Mouse (Mus musculus): ENCODE measurements at regions not wholly inside any gene's neighbourhood (a gene's known extent, or its start where the extent isn't known, plus 50 kb on each side); places are given as distances from the start of the nearest gene placed in this dataset.

DNA sequence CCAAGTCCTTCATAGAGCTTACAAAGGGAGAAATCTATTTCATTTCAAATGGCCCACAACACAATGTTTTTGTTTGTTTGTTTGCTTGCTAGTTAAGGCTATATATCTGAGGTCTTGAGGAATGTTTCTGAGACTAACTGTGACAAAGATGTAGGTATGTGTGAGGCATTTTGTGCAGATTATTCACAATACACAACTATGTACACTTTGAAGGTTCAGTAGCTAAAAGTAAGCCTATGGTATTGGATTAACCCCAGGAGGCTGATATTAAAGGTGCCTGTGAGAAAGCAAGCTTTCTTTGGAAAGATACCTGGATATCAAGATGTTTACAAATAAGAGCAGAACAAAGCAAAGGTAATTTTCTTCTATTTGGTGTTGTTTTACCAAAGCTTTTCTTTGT lies 179.8 kb downstream of the Ifng start:
- no peaks in the 10 kb centered on the region for H3K9me3 ChIP-seq (replicated peaks; ENCODE audit: control insufficient read depth, low read length)
- H3K36me3 ChIP-seq (replicated peaks; ENCODE audit: control insufficient read depth, insufficient read depth, low read depth, low read length), result no peaks in the 10 kb centered on the region
- H3K4me1 ChIP-seq (ENCODE audit: control insufficient read depth, insufficient read depth, low read length), result no peaks in the 10 kb centered on the region
- no peak overlapping the region for H3K4me3 ChIP-seq (ENCODE audit: low read depth, low read length)
- H3K27me3 ChIP-seq (ENCODE audit: control insufficient read depth, insufficient read depth, low read length), result no peaks in the 10 kb centered on the region
- DNase-seq (ENCODE audit: low spot score) (no peak), ATAC-seq (replicated peaks; ENCODE audit: insufficient number of reproducible peaks, low FRiP score, low TSS enrichment, low read depth) (no peak)
- no peak overlapping the region for H3K4me2 ChIP-seq (ENCODE audit: low read depth, low read length)
- H3K27ac ChIP-seq (replicated peaks; ENCODE audit: low read depth, low read length), result no peak overlapping the region
- no peak overlapping the region for H3K9ac ChIP-seq (replicated peaks; ENCODE audit: low read length)

- Histone ChIP-seq H3K27ac (replicated peaks; ENCODE audit: low read depth, low read length) (no peak overlapping the region), H3K4me3 (ENCODE audit: low read depth, low read length) (no peak overlapping the region), H3K9ac (replicated peaks; ENCODE audit: low read length) (no peak overlapping the region), H3K27me3 (ENCODE audit: control insufficient read depth, insufficient read depth, low read length) (no peaks in the 10 kb centered on the region), H3K4me1 (ENCODE audit: control insufficient read depth, insufficient read depth, low read length) (no peaks in the 10 kb centered on the region), H3K9me3 (replicated peaks; ENCODE audit: control insufficient read depth, low read length) (no peaks in the 10 kb centered on the region), H3K36me3 (replicated peaks; ENCODE audit: control insufficient read depth, insufficient read depth, low read depth, low read length) (no peaks in the 10 kb centered on the region), H3K4me2 (ENCODE audit: low read depth, low read length) (no peak overlapping the region)
- no peak for DNase-seq (ENCODE audit: low spot score)
- ATAC-seq (replicated peaks; ENCODE audit: insufficient number of reproducible peaks, low FRiP score, low TSS enrichment, low read depth), result no peak
- 83% methylated on average over 4 of the region's 4 CpGs for WGBS
Measured at GRCm38 (mm10) chr10:118621546-118621945, 180.7 kb downstream of the Ifng start.

- Histone ChIP-seq H3K27ac (replicated peaks; ENCODE audit: low read depth, low read length) (no peak overlapping the region), H3K4me3 (ENCODE audit: low read depth, low read length) (no peak overlapping the region), H3K36me3 (replicated peaks; ENCODE audit: control insufficient read depth, insufficient read depth, low read depth, low read length) (no peaks in the 10 kb centered on the region), H3K27me3 (ENCODE audit: control insufficient read depth, insufficient read depth, low read length) (no peaks in the 10 kb centered on the region), H3K9me3 (replicated peaks; ENCODE audit: control insufficient read depth, low read length) (no peaks in the 10 kb centered on the region), H3K9ac (replicated peaks; ENCODE audit: low read length) (no peak overlapping the region), H3K4me2 (ENCODE audit: low read depth, low read length) (no peak overlapping the region), H3K4me1 (ENCODE audit: control insufficient read depth, insufficient read depth, low read length) (no peaks in the 10 kb centered on the region)
- no peak for DNase-seq (ENCODE audit: low spot score)
- no peak for ATAC-seq (replicated peaks; ENCODE audit: insufficient number of reproducible peaks, low FRiP score, low TSS enrichment, low read depth)
- WGBS, result 78% methylated on average over 6 of the region's 6 CpGs
Measured at GRCm38 (mm10) chr10:118622131-118622530, 181.3 kb downstream of the Ifng start.

DNA sequence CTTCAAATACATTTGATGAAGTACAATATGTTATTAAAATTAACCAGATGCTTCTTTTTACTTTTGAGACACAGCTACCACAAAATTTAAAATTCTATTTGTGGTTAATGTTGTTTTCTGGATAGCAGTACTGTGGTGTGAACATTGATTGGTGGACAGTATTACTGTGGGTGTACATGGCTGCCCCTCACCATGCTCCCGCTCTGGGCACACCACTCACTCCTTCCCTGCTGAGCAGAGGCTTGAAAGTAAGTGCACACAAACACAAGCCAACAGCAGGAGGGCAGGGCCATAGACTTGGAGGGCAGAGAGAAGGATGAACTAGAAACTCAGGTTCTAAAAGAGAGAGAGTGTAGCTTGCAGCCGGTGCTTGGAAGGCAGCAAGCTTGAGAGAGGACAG lies 182.1 kb downstream of the Ifng start:
- Histone ChIP-seq H3K9ac (replicated peaks; ENCODE audit: low read length) (no peak overlapping the region), H3K4me3 (ENCODE audit: low read depth, low read length) (no peak overlapping the region), H3K4me1 (ENCODE audit: control insufficient read depth, insufficient read depth, low read length) (no peaks in the 10 kb centered on the region), H3K36me3 (replicated peaks; ENCODE audit: control insufficient read depth, insufficient read depth, low read depth, low read length) (no peaks in the 10 kb centered on the region), H3K27me3 (ENCODE audit: control insufficient read depth, insufficient read depth, low read length) (no peaks in the 10 kb centered on the region), H3K4me2 (ENCODE audit: low read depth, low read length) (no peak overlapping the region), H3K9me3 (replicated peaks; ENCODE audit: control insufficient read depth, low read length) (no peaks in the 10 kb centered on the region), H3K27ac (replicated peaks; ENCODE audit: low read depth, low read length) (no peak overlapping the region)
- WGBS, result 83% methylated on average over 2 of the region's 2 CpGs
- ATAC-seq (replicated peaks; ENCODE audit: insufficient number of reproducible peaks, low FRiP score, low TSS enrichment, low read depth) (no peak), DNase-seq (ENCODE audit: low spot score) (no peak)

DNA sequence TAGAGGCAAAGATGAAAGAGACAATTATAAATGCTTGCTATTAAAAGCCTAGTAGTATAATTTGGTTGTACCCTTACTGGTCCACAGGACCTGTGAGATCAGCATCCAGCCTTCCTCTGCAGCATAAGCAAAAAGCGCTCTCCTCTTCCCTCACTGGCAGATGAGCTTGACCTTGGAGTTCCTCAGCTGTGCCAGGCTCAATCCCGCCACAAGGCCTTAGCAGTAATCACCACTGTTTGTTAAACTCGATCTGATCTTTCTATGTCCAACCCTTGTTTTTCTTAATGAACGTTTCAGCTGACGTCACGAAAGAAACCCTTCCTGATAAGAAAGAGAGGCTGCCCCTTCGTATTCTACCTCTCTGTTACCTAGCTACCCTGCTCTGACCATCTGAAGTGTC lies 183.5 kb downstream of the Ifng start:
- no peaks in the 10 kb centered on the region for H3K9me3 ChIP-seq (replicated peaks; ENCODE audit: control insufficient read depth, low read length)
- ATAC-seq (replicated peaks; ENCODE audit: insufficient number of reproducible peaks, low FRiP score, low TSS enrichment, low read depth) (no peak), DNase-seq (ENCODE audit: low spot score) (no peak)
- H3K27me3 ChIP-seq (ENCODE audit: control insufficient read depth, insufficient read depth, low read length), result no peaks in the 10 kb centered on the region
- 87% methylated on average over 7 of the region's 7 CpGs for WGBS
- H3K4me2 ChIP-seq (ENCODE audit: low read depth, low read length), result no peak overlapping the region
- H3K4me3 ChIP-seq (ENCODE audit: low read depth, low read length), result no peak overlapping the region
- H3K9ac ChIP-seq (replicated peaks; ENCODE audit: low read length), result no peak overlapping the region
- H3K36me3 ChIP-seq (replicated peaks; ENCODE audit: control insufficient read depth, insufficient read depth, low read depth, low read length), result no peaks in the 10 kb centered on the region
- no peaks in the 10 kb centered on the region for H3K4me1 ChIP-seq (ENCODE audit: control insufficient read depth, insufficient read depth, low read length)
- H3K27ac ChIP-seq (replicated peaks; ENCODE audit: low read depth, low read length), result no peak overlapping the region

DNA sequence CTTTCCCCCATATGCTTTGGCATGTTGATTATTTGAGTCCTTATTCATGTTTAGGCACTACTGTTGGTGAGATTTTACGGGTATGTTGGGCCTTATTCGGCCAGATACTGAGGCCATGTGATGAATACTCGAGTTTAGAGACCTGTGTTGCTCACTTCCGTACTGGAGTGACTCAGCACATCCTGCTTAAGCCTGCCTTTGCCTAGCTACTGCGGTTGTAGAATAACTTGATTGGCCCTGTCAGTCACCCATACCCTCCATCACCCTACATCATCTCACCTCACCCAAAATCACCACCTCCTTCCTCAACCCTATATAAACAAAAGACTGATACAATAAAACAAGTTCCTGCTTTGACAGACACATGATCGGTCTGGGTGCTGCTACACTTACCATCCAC lies 187.2 kb downstream of the Ifng start:
- H3K9me3 ChIP-seq (replicated peaks; ENCODE audit: control insufficient read depth, low read length), result no peaks in the 10 kb centered on the region
- WGBS, result 87% methylated on average over 6 of the region's 6 CpGs
- H3K9ac ChIP-seq (replicated peaks; ENCODE audit: low read length), result no peak overlapping the region
- no peaks in the 10 kb centered on the region for H3K27me3 ChIP-seq (ENCODE audit: control insufficient read depth, insufficient read depth, low read length)
- H3K4me2 ChIP-seq (ENCODE audit: low read depth, low read length), result no peak overlapping the region
- no peaks in the 10 kb centered on the region for H3K4me1 ChIP-seq (ENCODE audit: control insufficient read depth, insufficient read depth, low read length)
- no peak for DNase-seq (ENCODE audit: low spot score)
- no peak for ATAC-seq (replicated peaks; ENCODE audit: insufficient number of reproducible peaks, low FRiP score, low TSS enrichment, low read depth)
- no peak overlapping the region for H3K27ac ChIP-seq (replicated peaks; ENCODE audit: low read depth, low read length)
- H3K4me3 ChIP-seq (ENCODE audit: low read depth, low read length), result no peak overlapping the region
- H3K36me3 ChIP-seq (replicated peaks; ENCODE audit: control insufficient read depth, insufficient read depth, low read depth, low read length), result no peaks in the 10 kb centered on the region

DNA sequence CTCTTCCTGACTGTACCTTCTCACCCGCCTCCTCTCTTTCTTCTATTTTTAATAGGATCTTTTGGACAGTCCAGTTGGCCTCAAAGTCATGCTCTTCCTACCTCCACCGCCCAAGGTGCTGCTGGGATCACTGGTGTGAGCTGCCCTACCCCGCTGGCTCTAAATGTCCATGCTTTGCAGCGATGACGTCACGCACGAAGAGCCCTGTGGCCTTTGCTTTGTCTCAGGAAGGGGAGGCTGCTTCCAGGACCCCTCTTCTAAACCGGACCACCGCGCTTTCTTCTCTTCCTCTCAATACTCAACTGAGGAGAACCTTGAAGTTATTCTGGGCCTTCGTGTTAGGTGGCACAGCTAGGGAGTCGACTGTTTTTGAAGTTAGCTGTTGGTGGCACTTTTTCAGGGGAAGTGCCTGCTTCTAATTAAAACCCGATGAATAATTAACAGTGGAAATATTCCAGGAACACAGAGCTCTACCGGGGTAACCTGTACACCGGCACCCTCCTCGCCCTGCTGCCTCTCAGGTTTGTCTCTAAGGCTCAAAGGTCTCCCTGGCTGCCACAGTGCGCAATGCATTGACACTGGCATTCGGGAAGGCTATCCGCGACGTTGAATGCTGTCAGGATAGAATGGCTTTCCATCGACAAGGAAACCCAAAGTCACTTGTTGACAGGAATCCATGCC lies 188.7 kb downstream of the Ifng start:
- Histone ChIP-seq H3K4me2 (ENCODE audit: low read depth, low read length) (no peak overlapping the region), H3K9ac (replicated peaks; ENCODE audit: low read length) (no peak overlapping the region), H3K27me3 (ENCODE audit: control insufficient read depth, insufficient read depth, low read length) (no peaks in the 10 kb centered on the region), H3K36me3 (replicated peaks; ENCODE audit: control insufficient read depth, insufficient read depth, low read depth, low read length) (no peaks in the 10 kb centered on the region), H3K4me1 (ENCODE audit: control insufficient read depth, insufficient read depth, low read length) (no peaks in the 10 kb centered on the region), H3K9me3 (replicated peaks; ENCODE audit: control insufficient read depth, low read length) (no peaks in the 10 kb centered on the region), H3K4me3 (ENCODE audit: low read depth, low read length) (no peak overlapping the region), H3K27ac (replicated peaks; ENCODE audit: low read depth, low read length) (no peak overlapping the region)
- ATAC-seq (replicated peaks; ENCODE audit: insufficient number of reproducible peaks, low FRiP score, low TSS enrichment, low read depth) (no peak), DNase-seq (ENCODE audit: low spot score) (no peak)
- WGBS, result 90% methylated on average over 22 of the region's 22 CpGs

DNA sequence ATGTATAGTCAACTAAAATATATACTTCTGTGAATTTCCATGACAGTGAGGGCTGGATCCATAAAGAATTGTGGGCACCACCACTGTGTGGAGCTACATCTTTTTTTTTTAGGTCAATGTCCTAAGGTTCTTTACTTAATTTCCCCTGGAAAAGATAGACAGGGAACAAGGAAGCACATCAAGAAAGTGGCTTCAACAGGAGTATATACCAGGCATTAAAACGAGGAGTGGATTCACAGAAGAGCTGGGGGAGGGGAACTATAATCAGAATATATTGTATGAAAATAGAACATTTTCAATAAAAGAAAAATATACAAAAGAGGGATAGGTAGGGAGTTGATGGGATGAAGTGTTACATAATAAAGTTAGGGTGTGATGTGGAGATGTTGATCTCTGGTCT lies 190.9 kb downstream of the Ifng start:
- Histone ChIP-seq H3K9ac (replicated peaks; ENCODE audit: low read length) (no peak overlapping the region), H3K9me3 (replicated peaks; ENCODE audit: control insufficient read depth, low read length) (no peaks in the 10 kb centered on the region), H3K4me1 (ENCODE audit: control insufficient read depth, insufficient read depth, low read length) (no peaks in the 10 kb centered on the region), H3K4me2 (ENCODE audit: low read depth, low read length) (no peak overlapping the region), H3K4me3 (ENCODE audit: low read depth, low read length) (no peak overlapping the region), H3K36me3 (replicated peaks; ENCODE audit: control insufficient read depth, insufficient read depth, low read depth, low read length) (no peaks in the 10 kb centered on the region), H3K27ac (replicated peaks; ENCODE audit: low read depth, low read length) (no peak overlapping the region), H3K27me3 (ENCODE audit: control insufficient read depth, insufficient read depth, low read length) (no peaks in the 10 kb centered on the region)
- DNase-seq (ENCODE audit: low spot score) (no peak), ATAC-seq (replicated peaks; ENCODE audit: insufficient number of reproducible peaks, low FRiP score, low TSS enrichment, low read depth) (no peak)
- 88% methylated on average over 1 of the region's 1 CpGs for WGBS

Data from embryonic facial prominence, embryonic 11.5 days (tissue).